Mouse (Mus musculus): Measurements from ENCODE around the gene 4921517D22Rik. TPM values are rescaled to one million over a fixed set of nuclear protein-coding genes. Genes with fewer than 3 reads are reported as not detected.

4921517D22Rik gene
- polyA plus RNA-seq, 1 experiment from 2014 or later: not detected

DNA sequence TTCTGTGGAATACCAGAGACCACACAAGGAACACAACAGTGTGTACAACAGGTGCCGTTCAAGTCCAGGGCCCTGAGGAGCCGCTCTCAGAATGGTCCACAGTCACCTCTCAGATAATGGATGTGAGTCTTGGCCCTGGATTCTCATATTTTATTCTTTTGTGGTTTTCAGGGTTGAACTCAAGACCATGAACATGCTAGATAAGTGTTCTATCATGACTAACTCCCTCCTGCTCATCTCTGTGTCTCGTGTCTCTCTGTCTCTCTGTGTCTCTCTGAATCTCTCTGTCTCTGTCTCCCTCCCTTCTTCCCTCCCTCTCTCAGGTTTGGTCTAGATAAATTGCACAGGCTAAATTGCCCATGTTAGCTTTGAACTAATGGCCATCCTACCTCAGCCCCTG is 4.1 kb downstream of the 4921517D22Rik start:
- 0 out of 2 replicates have a peak, but pooled peaks cover 8% of the 10 kb centered on the region for H3K27me3 ChIP-seq
- ATAC-seq (ENCODE audit: low FRiP score, low read depth): no peak
- H3K9me3 ChIP-seq: no peaks in the 10 kb centered on the region
- H3K4me3 ChIP-seq: no peak overlapping the region
- H3K36me3 ChIP-seq: no peaks in the 10 kb centered on the region
- H3K9ac ChIP-seq (replicated peaks): no peak overlapping the region
- WGBS: 95% methylated on average over 3 of the region's 3 CpGs
- no peak overlapping the region for H3K4me2 ChIP-seq (replicated peaks)
- H3K4me1 ChIP-seq: no peaks in the 10 kb centered on the region
- H3K27ac ChIP-seq (replicated peaks): no peak overlapping the region

DNA sequence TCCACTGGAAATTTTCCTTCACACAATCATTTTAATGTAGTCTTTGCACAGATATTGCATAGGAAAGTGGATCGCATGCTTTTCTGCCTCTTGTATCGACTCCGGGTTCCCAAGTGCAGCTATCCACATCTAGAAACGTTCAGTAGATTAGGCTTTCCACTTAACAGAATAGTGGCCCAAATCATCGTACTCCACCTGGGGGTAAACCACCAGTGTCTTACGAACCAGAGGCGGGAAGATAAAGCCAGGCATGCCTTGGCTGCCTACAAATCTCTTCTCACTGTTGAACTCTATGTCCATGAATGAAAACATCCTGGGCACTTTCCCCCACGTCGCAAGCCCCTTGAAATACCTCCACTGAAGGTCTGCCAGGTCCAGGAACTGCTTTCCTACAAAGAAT is 4.6 kb downstream of the 4921517D22Rik start:
- H3K9ac ChIP-seq (replicated peaks): no peak overlapping the region
- no peak overlapping the region for H3K4me3 ChIP-seq
- ATAC-seq (ENCODE audit: low FRiP score, low read depth): no peak
- 88% methylated on average over 9 of the region's 9 CpGs for WGBS
- H3K4me2 ChIP-seq (replicated peaks): no peak overlapping the region
- H3K36me3 ChIP-seq: no peaks in the 10 kb centered on the region
- H3K27me3 ChIP-seq: 0 out of 2 replicates have a peak, but pooled peaks cover 8% of the 10 kb centered on the region
- H3K27ac ChIP-seq (replicated peaks): no peak overlapping the region
- H3K4me1 ChIP-seq: no peaks in the 10 kb centered on the region
- H3K9me3 ChIP-seq: no peaks in the 10 kb centered on the region

- H3K36me3 ChIP-seq: no peaks in the 10 kb centered on the region
- no peaks in the 10 kb centered on the region for H3K4me1 ChIP-seq
- no peak for ATAC-seq (ENCODE audit: low FRiP score, low read depth)
- H3K9me3 ChIP-seq: no peaks in the 10 kb centered on the region
- H3K27me3 ChIP-seq: 0 out of 2 replicates have a peak, but pooled peaks cover 1% of the 10 kb centered on the region
- H3K4me2 ChIP-seq (replicated peaks): no peak overlapping the region
- 69% methylated on average over 13 of the region's 13 CpGs for WGBS
- H3K9ac ChIP-seq (replicated peaks): no peak overlapping the region
- no peak overlapping the region for H3K4me3 ChIP-seq
- no peak overlapping the region for H3K27ac ChIP-seq (replicated peaks)
Measured at GRCm38 (mm10) chr13:59688338-59688770, 5.6 kb downstream of the 4921517D22Rik start.

DNA sequence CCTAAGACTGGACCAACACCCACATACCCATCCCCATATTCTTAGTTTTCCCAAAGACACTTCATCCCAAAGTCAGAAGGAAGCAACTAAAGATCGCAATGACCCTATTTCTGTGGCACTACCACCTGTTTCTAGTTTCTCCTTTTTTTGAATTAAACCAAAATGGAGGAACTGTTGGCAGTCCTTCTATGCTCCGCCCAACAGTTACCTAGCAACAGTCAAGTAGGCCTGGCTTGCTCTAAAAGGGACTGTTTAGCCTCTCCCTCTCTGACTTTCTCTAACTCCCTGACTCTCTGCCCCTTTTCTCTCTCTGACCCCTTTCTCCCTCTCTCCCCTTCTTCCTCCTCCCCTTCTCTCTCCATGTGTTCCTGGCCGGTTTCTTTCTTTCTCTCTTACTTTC is 8.7 kb downstream of the 4921517D22Rik start:
- 82% methylated on average over 3 of the region's 3 CpGs for WGBS
- no peak for ATAC-seq (ENCODE audit: low FRiP score, low read depth)
- Histone ChIP-seq H3K9ac (replicated peaks) (no peak overlapping the region), H3K4me1 (no peaks in the 10 kb centered on the region), H3K36me3 (no peaks in the 10 kb centered on the region), H3K27me3 (0 out of 2 replicates have a peak, but pooled peaks cover 3% of the 10 kb centered on the region), H3K4me3 (no peak overlapping the region), H3K27ac (replicated peaks) (no peak overlapping the region), H3K9me3 (no peaks in the 10 kb centered on the region), H3K4me2 (replicated peaks) (no peak overlapping the region)

DNA sequence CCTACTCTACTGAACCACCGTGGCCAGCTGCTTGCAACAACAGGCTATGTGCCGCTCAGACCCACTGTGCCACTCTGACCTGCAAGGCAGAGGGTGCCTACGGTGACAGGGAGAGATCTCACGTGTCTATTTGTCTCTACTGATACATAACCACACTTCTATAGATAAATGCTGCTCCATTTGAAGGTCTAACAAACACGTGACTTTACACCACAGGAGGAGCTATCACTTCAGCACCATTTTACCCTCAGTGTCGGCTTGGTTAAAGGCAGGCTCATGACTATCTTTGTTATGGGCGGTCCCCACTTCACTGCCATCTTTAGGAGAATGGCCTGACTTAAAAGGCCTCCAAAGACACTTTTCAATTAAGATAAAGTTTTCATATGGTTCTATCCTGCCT is 11.3 kb downstream of the 4921517D22Rik start:
- Histone ChIP-seq H3K4me2 (replicated peaks) (no peak overlapping the region), H3K36me3 (no peaks in the 10 kb centered on the region), H3K9me3 (no peaks in the 10 kb centered on the region), H3K4me1 (no peaks in the 10 kb centered on the region), H3K27me3 (0 out of 2 replicates have a peak, but pooled peaks cover 3% of the 10 kb centered on the region), H3K4me3 (no peak overlapping the region), H3K9ac (replicated peaks) (no peak overlapping the region), H3K27ac (replicated peaks) (no peak overlapping the region)
- ATAC-seq (ENCODE audit: low FRiP score, low read depth): no peak
- WGBS: 45% methylated on average over 7 of the region's 7 CpGs

- H3K27me3 ChIP-seq: 0 out of 2 replicates have a peak, but pooled peaks cover 3% of the 10 kb centered on the region
- no peak overlapping the region for H3K27ac ChIP-seq (replicated peaks)
- no peak overlapping the region for H3K9ac ChIP-seq (replicated peaks)
- no peak overlapping the region for H3K4me3 ChIP-seq
- 82% methylated on average over 4 of the region's 4 CpGs for WGBS
- H3K4me1 ChIP-seq: no peaks in the 10 kb centered on the region
- H3K36me3 ChIP-seq: no peaks in the 10 kb centered on the region
- H3K9me3 ChIP-seq: no peaks in the 10 kb centered on the region
- H3K4me2 ChIP-seq (replicated peaks): no peak overlapping the region
- ATAC-seq (ENCODE audit: low FRiP score, low read depth): no peak
Measured at GRCm38 (mm10) chr13:59679908-59680307, 14.0 kb downstream of the 4921517D22Rik start.

GRCm38 (mm10) chr13:59679306-59679705 is 14.6 kb downstream of the 4921517D22Rik start:
- no peaks in the 10 kb centered on the region for H3K36me3 ChIP-seq
- 64% methylated on average over 4 of the region's 4 CpGs for WGBS
- no peak overlapping the region for H3K4me2 ChIP-seq (replicated peaks)
- no peak for ATAC-seq (ENCODE audit: low FRiP score, low read depth)
- H3K9me3 ChIP-seq: no peaks in the 10 kb centered on the region
- no peak overlapping the region for H3K27ac ChIP-seq (replicated peaks)
- H3K27me3 ChIP-seq: 0 out of 2 replicates have a peak, but pooled peaks cover 3% of the 10 kb centered on the region
- H3K9ac ChIP-seq (replicated peaks): no peak overlapping the region
- no peak overlapping the region for H3K4me3 ChIP-seq
- no peaks in the 10 kb centered on the region for H3K4me1 ChIP-seq

DNA sequence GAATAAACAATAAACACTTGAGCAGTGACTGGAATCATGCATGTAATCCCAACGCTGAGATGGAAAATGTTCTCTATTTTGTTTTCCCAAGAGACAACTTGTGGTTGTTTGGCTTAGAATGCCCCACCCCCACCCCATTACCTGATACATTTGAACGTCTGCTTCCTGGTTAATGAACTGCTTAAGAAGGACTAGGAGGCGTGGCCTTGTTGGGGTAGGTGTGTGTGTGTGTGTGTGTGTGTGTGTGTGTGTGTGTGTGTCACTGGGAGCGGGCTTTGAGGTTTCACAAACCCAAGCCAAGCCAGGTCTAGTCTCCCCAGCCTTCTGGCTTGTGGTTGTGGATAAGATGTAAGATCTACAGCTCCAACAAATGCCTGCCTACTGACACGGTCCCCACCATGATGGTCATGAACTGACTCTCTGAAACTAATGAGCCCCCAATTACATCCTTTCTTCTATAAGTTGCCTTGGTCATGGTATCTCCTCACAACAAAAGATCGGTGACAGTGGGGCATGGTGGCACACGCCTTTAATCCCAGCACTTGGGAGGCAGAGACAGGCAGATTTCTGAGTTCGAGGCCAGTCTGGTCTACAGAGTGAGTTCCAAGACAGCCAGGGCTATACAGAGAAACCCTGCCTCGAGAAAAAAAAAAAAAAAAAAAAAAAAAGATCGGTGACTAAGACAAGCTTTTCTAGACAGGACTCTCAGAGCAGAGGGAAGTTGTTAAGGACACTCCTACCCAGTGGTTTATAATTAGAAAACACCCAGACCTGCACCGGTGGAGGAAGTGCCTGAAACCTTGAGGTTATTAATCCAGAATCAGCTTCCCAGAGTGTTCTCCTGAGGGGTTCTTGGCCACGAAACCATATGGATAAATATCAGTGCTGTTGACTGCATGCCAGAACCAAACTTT is 17.3 kb downstream of the 4921517D22Rik start:
- no peak overlapping the region for H3K4me2 ChIP-seq (replicated peaks)
- 85% methylated on average over 12 of the region's 12 CpGs for WGBS

DNA sequence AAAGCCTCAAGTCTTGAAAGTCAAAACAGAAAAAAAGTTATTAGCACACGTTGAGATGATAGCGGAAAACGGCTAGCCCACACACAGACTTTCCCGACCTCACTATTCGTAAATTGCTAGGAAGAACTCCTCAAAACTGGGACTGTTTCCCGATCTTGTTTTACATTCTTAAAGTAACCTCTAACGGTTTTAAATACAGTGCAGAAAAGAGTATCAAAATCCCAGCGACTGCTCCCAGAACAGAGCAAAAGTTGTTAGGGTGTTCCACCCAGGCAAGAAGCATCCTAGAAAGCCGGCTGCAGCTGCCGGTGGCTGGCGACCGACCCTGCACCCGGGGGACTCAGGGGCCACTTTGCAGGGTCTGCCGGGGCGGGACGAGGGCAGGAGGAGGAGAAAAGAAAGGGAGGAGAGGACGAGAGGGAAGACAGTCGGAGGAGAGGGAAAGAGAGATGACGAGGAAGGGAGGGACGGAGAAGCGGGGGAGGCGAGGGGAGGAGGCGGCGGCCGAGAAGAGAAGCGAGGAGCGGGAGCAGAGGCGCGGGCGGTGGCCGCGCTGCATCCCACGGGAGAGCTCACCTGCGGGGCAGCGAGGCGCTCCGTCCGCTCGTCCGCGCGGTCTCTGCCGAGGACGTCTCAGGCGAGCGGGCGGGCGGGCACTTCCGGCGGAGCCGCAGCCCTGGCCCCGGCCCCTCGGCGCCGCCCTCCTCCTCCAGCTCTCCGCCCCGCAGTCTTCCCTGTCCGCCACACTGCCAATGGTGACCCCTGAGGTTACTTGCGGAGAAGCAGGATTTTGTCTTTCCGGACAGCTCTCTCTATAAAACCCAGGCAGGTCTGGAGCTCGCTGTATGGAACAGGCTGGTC is 18.5 kb downstream of the 4921517D22Rik start, which contains the start of gene Golm1:
Gene Golm1, minus strand, starts transcription at position 661 of the 861 bp plus-strand sequence.
- Histone ChIP-seq H3K9me3 (no peaks in the 10 kb centered on the region), H3K27me3 (no peaks in the 10 kb centered on the region), H3K4me3 (peak within 1 kb of the TSS; percentile 89), H3K4me2 (replicated peaks) (peak within 1 kb of the TSS; percentile 73), H3K9ac (replicated peaks) (peak within 1 kb of the TSS; percentile 93), H3K4me1 (peaks cover 18% of the 10 kb centered on the region), H3K27ac (replicated peaks) (peak within 1 kb of the TSS; percentile 93), H3K36me3 (no peaks in the 10 kb centered on the region)
- ATAC-seq (ENCODE audit: low FRiP score, low read depth): peak; percentile 90
- 0% methylated on average over 39 of the region's 61 CpGs for WGBS

More for the DNA sequence above, 17.3 kb downstream of the 4921517D22Rik start:
- Histone ChIP-seq H3K9me3 (no peaks in the 10 kb centered on the region), H3K27ac (replicated peaks) (0 out of 2 replicates have a peak overlapping the region, but pooled peaks have one; percentile 93), H3K36me3 (no peaks in the 10 kb centered on the region), H3K4me1 (peaks cover 15% of the 10 kb centered on the region), H3K27me3 (no peaks in the 10 kb centered on the region), H3K4me3 (0 out of 2 replicates have a peak overlapping the region, but pooled peaks have one; percentile 89), H3K9ac (replicated peaks) (no peak overlapping the region)
- ATAC-seq (ENCODE audit: low FRiP score, low read depth): no peak

DNA sequence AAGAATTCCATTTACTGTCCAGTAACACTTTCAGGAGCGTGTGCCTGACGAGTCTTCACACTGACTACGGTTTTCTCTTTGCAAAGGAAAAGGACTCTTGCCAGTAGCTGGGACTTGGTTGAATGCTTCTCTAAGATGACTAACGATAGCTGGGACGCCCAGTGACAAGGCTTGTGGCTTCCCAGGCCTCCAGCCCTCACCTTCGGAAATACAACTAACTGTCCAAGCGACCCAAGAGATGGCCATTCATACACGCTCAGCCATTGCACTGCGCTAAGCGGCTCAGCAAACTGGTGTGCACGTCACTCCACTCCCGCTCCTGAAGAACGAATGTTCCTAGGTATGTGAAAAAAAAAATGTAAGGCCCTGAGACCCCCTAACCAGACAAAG is 19.2 kb downstream of the 4921517D22Rik start:
- WGBS: under 1% methylated on average over 13 of the region's 13 CpGs
- Histone ChIP-seq H3K4me2 (replicated peaks) (peak overlapping the region; percentile 73), H3K27me3 (no peaks in the 10 kb centered on the region), H3K4me3 (peak overlapping the region; percentile 89), H3K9ac (replicated peaks) (peak overlapping the region; percentile 93), H3K9me3 (no peaks in the 10 kb centered on the region), H3K4me1 (peaks cover 18% of the 10 kb centered on the region), H3K36me3 (no peaks in the 10 kb centered on the region), H3K27ac (replicated peaks) (peak overlapping the region; percentile 93)
- no peak for ATAC-seq (ENCODE audit: low FRiP score, low read depth)

DNA sequence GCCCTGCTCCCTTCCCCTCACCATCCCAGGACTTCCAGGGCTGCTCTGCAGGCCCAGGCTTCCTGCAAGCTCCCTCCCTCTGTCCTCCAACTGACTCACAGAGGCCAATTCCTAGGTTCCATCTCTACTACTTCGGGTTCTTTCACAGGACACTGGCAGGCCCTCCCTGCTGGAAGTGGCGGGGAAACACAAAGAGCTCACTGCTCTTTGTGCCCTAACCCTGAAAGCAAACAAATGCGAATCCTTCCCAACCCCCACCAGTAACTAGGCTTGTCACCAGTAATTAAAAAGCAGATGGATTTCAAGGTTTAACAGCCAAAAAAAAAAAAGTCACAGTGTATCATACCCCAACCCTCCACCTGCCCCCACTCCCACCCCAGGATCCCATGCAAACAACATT is 19.7 kb downstream of the 4921517D22Rik start:
- Histone ChIP-seq H3K4me3 (peak overlapping the region; percentile 89), H3K4me2 (replicated peaks) (peak overlapping the region; percentile 73), H3K36me3 (no peaks in the 10 kb centered on the region), H3K4me1 (peaks cover 18% of the 10 kb centered on the region), H3K27me3 (no peaks in the 10 kb centered on the region), H3K9ac (replicated peaks) (peak overlapping the region; percentile 93), H3K9me3 (no peaks in the 10 kb centered on the region), H3K27ac (replicated peaks) (peak overlapping the region; percentile 93)
- ATAC-seq (ENCODE audit: low FRiP score, low read depth): peak; percentile 28; the same call in 1 of the 2 replicates
- 2% methylated on average over 3 of the region's 3 CpGs for WGBS

All from midbrain, embryonic 12.5 days (tissue).